Mouse (Mus musculus) E14TG2a.4 (cell line): ENCODE data around the gene Ier5l.
A peak's percentile ranks its signal among the peaks of the same experiment; 100 is the strongest.

ENCODE experiments used
- CTCF ChIP-seq: conservative IDR thresholded peaks from 2 replicates; pipeline ENCODE4 v1.5.1; 2014; ENCODE audit warnings: low read length
- NANOG ChIP-seq: IDR thresholded peaks from 2 replicates; pipeline ENCODE4 v1.6.1; 2014; ENCODE audit warnings: borderline replicate concordance, low read length, mixed read lengths
- POU5F1 ChIP-seq: IDR thresholded peaks from 2 replicates; pipeline ENCODE4 v1.6.1; 2014; ENCODE audit warnings: low read length, borderline replicate concordance

DNA sequence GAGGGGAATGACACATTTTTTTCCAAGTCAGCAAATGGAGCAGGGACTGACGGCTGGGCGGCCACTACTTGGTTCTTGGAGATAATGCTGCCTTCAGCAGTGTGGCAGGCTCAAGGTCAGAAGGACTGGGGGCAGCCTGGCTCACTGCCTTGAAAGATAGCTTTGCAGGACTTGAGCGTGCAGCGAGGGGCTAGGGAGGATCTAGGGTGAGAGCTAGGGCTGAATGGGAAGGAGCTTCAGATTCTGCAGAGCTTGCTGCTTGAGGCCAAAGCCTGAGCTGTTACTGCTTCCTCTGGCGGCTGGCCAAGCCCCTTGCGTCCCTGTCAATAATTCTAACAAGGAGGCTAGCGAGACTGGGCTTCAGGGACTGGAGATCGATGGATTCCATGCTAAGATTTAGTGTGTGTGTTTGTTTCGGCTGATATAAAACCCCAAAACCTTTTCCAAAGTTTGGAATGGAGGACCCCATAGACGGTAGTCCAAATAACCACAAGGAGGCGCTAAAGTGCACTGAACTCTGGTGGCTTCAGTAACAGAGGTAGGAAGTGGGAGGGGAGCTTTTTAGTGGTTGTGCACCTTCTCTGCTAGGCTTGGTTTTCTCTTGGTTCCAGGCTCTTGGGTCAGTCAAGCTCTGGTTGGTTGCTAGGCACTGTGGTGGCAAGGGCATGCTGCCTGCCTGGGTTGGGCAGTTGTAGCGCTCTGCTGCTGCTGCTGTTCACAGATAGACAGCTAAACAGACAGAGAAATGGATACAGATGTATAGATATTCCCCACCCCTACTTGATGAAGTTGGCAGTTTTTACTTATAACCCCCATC is 33.1 kb downstream of the Ier5l start:
- TF ChIP-seq CTCF (peak; percentile 93), NANOG (no peak), POU5F1 (no peak)
